Mouse (Mus musculus) G1E-ER4 (cell line): ENCODE data around the gene Wwc1. TPM values are rescaled to one million over a fixed set of nuclear protein-coding genes. Genes with fewer than 3 reads are reported as not detected.

Experiments used
- GATA1 ChIP-seq: IDR thresholded peaks from one replicate; pipeline ENCODE4 v1.8.0; 2012; ENCODE audit warnings: low read length, inconsistent platforms
- polyA plus RNA-seq: library from polyadenylated mRNA; stranded (reverse); fragments of >175 nt; gene quantifications from 2 replicates; pipeline ENCODE4 v1.2.3, GENCODE M21; 2012

Gene Wwc1
- polyA plus RNA-seq, 1 experiment = not detected

GRCm38 (mm10) chr11:35979266-35979732, 1.0 kb downstream of the Wwc1 start:
- no peak for TF ChIP-seq GATA1

DNA sequence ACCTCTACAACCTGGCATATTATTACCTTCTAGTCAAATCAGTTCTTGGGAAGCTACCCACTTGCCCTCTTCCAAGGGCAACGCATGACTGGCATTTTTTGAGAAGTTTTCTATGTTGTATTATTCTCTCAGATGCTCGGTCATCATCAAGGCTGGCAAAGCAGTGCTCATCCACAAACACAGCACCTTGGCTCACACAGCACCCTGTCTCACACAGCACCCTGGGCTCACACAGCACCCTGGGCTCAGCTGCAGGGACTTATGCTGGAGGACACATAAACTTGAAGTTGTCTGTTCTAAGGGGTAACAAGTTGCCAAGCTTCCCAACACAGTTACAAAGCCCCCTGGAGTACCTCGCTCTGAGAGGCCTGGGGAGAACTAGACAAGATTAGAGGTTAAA, 2.5 kb downstream of the Wwc1 start:
- no peak for TF ChIP-seq GATA1

- TF ChIP-seq GATA1 = no peak
Observed at GRCm38 (mm10) chr11:35977096-35977495, 3.2 kb downstream of the Wwc1 start.

DNA sequence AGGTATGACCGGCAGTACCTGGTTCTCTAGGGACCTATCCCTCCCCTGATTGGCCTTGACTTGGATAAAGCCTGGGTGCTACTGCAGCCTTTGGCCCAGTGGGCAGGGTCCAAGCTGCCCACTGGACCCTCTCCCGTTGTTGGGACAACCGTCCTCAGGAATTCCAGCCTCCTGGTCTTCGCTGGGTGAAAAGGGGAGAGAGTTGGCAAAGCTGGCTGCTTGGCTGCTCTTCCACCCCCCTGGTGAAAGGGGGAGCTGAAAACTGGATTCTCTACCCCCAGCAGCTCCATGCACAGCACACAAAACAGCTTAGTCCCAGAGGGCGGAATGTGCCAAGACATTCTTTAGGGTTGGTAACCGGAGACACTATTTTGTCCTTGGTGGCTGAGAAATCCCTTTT, 3.8 kb downstream of the Wwc1 start:
- no peak for TF ChIP-seq GATA1

DNA sequence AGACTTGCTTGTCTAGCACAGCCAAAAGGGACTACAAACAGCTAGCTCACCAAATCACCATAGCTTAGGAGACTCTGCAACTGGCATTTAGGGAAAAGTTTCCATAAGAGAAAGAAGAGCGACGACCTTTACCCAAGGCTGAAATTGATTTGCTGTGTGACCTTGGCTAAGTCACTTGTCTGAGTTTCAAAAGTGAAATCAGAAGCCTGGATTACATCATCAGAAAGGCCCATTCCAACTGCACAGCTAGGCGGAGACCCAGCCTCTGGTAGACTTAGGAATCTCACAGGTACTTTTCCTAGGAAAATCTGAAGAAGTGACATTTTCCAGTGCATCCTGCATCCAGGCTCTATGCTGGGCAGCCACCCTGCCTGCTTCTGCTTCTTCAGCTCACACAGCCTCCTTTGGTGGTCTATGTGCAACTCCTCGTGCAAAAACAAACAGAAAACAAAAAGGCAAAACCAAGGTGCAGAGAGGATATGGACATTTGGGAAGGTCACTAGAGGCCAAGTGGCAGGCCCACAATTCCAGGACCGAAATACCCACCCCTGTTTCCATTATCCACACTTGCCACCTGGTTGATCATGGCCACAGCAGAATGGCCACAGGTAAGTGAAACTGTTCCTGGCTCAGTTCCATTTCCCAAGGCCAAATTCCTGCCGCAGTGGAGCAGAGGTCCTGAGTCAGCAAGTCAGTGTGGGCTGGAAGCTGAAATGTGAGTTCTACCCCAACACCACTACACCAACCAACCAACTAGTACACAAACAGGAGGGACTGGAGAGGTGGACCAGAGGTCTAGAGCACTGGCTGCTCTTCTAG, 5.5 kb downstream of the Wwc1 start:
- TF ChIP-seq GATA1 = no peak

DNA sequence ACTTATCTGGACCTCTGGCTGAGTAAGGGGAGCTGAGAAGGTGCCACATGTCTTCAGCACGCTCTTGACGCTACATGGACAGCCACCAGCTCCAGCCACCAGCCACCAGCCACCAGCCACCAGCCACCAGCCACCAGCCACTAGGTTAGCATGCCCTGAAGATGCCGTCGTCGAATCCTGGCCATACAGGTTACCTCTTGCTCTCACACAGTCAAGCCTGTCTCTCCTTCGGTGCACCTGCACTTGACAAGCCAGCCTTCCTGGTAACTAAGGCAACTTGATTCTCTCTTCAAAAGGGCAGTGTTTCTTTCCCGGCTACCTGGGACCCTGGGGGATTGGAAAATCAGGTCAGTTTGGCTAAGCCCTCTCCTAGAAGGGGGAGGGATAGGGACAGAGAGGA, 7.2 kb downstream of the Wwc1 start:
- no peak for TF ChIP-seq GATA1

- TF ChIP-seq GATA1 = no peak
Observed at GRCm38 (mm10) chr11:35972270-35972931, 7.9 kb downstream of the Wwc1 start.

DNA sequence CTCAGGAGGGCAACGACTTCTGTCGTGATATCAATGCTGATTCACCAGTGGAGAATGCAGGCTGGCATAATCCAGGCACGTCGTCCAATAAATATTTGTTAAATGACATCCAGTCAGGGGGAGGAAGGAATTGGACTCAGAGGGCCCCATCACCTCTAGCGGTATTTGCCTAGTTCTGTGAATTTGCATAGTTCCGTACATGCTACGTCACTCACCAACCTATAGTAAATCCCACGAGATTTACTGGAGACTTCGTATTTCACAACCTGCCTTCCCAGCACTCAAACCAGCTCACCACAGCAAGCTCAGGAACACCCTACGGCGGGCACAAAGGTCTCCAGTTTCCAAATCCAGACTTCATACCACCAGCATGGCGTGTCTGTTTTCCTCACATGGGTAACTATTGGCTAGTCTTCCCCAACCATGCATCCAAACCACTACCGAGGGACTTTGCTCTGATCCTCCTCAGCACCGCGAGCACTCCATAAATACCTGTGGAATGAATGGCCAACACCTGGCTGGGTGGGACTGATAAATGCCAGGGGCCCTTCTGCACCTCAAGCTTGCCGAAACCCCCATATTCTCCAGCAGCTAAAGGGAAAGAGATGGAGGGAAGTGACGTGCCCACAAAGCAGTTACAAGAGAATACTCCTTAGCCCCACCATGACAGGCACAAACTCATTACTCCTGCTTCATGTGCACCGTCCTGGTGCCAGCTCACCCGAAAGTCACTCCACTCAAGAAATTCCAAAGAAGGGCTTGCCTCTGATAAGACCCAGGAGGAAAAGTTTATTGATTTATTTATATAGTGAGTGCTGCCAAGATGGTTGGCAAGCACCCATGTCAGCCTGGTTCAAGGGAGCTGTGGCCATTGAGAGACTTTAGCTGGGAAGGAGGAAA, 9.3 kb downstream of the Wwc1 start:
- TF ChIP-seq GATA1 = no peak

- no peak for TF ChIP-seq GATA1
Observed at GRCm38 (mm10) chr11:35968291-35968690, 12.0 kb downstream of the Wwc1 start.

GRCm38 (mm10) chr11:35963981-35964549, 16.3 kb downstream of the Wwc1 start:
- no peak for TF ChIP-seq GATA1

- TF ChIP-seq GATA1 = no peak
Observed at GRCm38 (mm10) chr11:35963554-35963953, 16.8 kb downstream of the Wwc1 start.

DNA sequence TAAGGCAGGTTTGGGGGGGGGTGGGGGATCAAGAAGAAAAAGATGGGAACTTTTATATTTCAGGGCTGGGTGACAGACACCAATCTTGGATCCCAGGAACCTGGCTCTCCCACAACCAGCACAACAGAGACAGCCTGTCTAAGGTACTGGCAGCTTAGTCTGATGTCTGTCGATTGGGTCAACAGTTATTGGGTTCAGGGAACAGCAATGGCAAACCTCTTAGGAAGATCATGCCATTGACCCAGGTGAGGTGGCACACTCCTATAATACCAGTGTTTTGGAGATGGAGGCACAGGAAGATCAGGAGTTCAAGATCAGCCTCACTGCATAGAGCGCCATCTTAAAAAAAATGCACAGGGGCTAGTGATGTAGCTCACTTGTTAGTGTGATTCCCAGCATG, 17.9 kb downstream of the Wwc1 start:
- no peak for TF ChIP-seq GATA1

GRCm38 (mm10) chr11:35959270-35959669, 21.1 kb downstream of the Wwc1 start:
- TF ChIP-seq GATA1 = no peak

DNA sequence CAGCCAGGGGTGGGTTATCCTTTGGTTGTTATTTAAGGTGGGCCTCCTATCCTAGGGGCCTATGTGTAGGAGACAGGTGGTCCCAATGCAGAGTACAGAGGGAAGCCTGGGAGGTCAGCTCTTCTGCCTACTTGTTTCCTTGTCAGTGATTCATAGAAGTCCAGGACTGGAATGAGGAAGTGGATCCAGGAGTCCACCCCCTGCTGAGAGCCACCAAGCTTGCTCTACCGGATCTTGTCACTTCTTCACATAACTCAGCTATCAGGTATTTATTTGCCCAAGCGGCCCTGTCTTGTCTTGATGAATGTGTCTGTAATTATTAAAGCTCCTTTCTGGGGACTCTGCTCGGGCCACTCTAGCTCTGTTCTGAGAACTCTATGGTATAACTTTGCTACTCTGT, 24.8 kb downstream of the Wwc1 start:
- TF ChIP-seq GATA1 = no peak

DNA sequence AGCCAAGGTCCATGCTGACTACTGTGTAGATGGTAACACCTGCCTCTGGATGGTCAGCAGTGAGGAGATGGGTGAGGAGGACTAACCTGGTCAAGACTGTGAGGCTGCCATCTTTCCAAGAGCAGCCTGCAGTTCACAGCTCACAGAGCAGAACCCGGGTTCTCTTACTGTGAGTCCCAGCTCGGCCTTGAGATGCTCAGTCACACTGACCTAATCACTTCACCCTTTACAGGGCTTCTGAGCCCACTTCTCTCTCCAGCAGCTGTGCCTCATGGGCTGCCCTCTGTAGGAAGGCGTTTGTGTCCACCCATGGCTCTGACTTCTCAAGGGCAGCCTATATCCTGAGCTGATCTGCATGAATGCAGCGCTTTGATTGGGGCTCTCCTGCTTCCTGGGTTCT, 27.1 kb downstream of the Wwc1 start:
- TF ChIP-seq GATA1 = no peak

DNA sequence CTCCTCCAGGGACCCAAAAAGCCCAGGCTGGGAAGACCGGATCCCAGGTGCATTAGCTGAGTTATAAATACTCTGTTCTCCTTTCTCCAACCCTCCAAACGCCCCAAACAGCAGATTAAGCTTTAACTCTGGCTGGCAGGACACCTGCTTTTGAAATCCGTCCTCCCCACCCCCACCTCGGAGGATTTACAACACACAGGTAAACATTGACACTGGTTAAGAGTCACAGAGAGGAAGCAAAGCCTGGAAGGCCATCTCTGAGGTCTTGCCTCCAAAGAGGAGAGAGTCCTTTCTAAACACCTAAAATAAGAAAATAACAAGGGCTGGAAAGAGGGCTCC, 28.6 kb downstream of the Wwc1 start:
- TF ChIP-seq GATA1 = no peak
